Mouse (Mus musculus) C2C12 (cell line): Measurements from ENCODE around the gene Kdm8.

ENCODE experiments used
- CTCF ChIP-seq: IDR thresholded peaks from one replicate; pipeline ENCODE4 v1.5.1; 2011; ENCODE audit not compliant: control insufficient read depth, insufficient read depth, insufficient read length
- FOSL1 ChIP-seq: IDR thresholded peaks from one replicate; pipeline ENCODE4 v1.8.0; 2011; ENCODE audit warnings: mild to moderate bottlenecking, low read length; ENCODE audit not compliant: poor library complexity, insufficient read depth, severe bottlenecking
- MYOD1 ChIP-seq: IDR thresholded peaks from one replicate; pipeline ENCODE4 v1.6.1; 2011; ENCODE audit warnings: low read depth; ENCODE audit not compliant: control insufficient read depth, insufficient read length

DNA sequence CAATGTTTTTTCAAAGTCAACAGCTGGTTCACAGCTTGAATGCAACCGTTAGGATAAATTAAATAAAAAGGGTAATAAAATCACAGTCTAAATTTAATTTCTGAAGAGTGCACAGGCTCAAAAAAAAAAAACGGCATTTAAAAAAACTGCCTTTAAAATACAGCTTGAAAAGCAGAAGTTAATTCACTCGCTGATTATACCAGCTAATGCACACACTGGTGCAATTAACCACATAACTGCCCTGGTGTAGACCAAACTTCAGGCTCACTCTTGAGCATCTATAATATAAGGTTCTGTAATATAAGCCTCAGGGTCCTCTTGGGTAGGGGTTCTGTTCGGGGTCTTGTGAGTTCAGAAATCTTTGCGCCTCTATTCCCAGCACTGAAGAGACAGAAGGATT, 27.7 kb upstream of the Kdm8 start:
- no peak for TF ChIP-seq CTCF
- no peak for TF ChIP-seq MYOD1
- TF ChIP-seq FOSL1 = no peak
